Mouse (Mus musculus) midbrain, embryonic 12.5 days (tissue): ENCODE measurements around the gene Fbxw15. TPM values are rescaled to one million over a fixed set of nuclear protein-coding genes. Genes with fewer than 3 reads are reported as not detected.
"Not testable (repeated sequence)": the region's sequence is repeated elsewhere in the genome, so short reads cannot be mapped to it uniquely, and the experiment has no call there.

Experiments
- ATAC-seq: fragments of 200-750 bp; cut with Nextera tagmentation; 2 replicates; pipeline ENCODE4 v1.8.0; 2017; ENCODE audit warnings: low read depth, moderate TSS enrichment, moderate library complexity; ENCODE audit not compliant: low FRiP score
- H3K27ac ChIP-seq: fragments of 300-500 bp; sonication (generic); replicated peaks from 2 replicates; pipeline ENCODE4 v1.5.1; 2016; ENCODE audit warnings: mild to moderate bottlenecking
- H3K27me3 ChIP-seq: fragments of 300-500 bp; sonication (generic); 2 replicates; pipeline ENCODE4 v1.6.1; 2016; ENCODE audit warnings: mild to moderate bottlenecking
- H3K36me3 ChIP-seq: fragments of 300-500 bp; sonication (generic); 2 replicates; pipeline ENCODE4 v1.6.1; 2016
- H3K4me1 ChIP-seq: fragments of 300-500 bp; sonication (generic); 2 replicates; pipeline ENCODE4 v1.6.1; 2016
- H3K4me2 ChIP-seq: fragments of 300-500 bp; sonication (generic); replicated peaks from 2 replicates; pipeline ENCODE4 v1.6.1; 2016; ENCODE audit warnings: mild to moderate bottlenecking, moderate library complexity
- H3K4me3 ChIP-seq: fragments of 300-500 bp; sonication (generic); 2 replicates; pipeline ENCODE4 v1.5.1; 2016; ENCODE audit warnings: mild to moderate bottlenecking
- H3K9ac ChIP-seq: fragments of 300-500 bp; sonication (generic); replicated peaks from 2 replicates; pipeline ENCODE4 v1.6.1; 2016; ENCODE audit warnings: mild to moderate bottlenecking, moderate library complexity
- H3K9me3 ChIP-seq: fragments of 300-500 bp; sonication (generic); 2 replicates; pipeline ENCODE4 v1.6.1; 2016; ENCODE audit warnings: mild to moderate bottlenecking
- WGBS: fragments of 180-500 bp; shearing (Covaris S2); methylation state at CpG from one replicate; pipeline ENCODE4 v1.1.7; 2016; 5-methylcytosine and 5-hydroxymethylcytosine counted together
- polyA plus RNA-seq: library from polyadenylated mRNA; unstranded; fragments of >200 nt; fragmentation: Nextera tagmentation; extraction: Ambion mirVana; gene quantifications from 2 replicates; pipeline ENCODE4 v1.2.1, GENCODE M21; 2016

Gene Fbxw15
- not detected in 2 replicates for polyA plus RNA-seq

GRCm38 (mm10) chr9:109568162-109568561, at the start of gene Fbxw15:
TSS of gene Fbxw15 (minus strand) at chr9:109568262.
- not testable (repeated sequence) for ATAC-seq, H3K36me3 ChIP-seq, H3K9ac ChIP-seq, H3K4me1 ChIP-seq, H3K27ac ChIP-seq, H3K4me2 ChIP-seq, H3K9me3 ChIP-seq, H3K27me3 ChIP-seq, H3K4me3 ChIP-seq
- 88% methylated on average over 4 of the region's 4 CpGs for WGBS

- H3K36me3 ChIP-seq, H3K4me1 ChIP-seq, H3K4me2 ChIP-seq, H3K27ac ChIP-seq, H3K4me3 ChIP-seq, H3K9ac ChIP-seq, H3K9me3 ChIP-seq, ATAC-seq, H3K27me3 ChIP-seq: not testable (repeated sequence)
- WGBS = 45% methylated on average over 5 of the region's 5 CpGs
Observed at GRCm38 (mm10) chr9:109606837-109607236, 38.8 kb upstream of the Fbxw15 start.

GRCm38 (mm10) chr9:109602128-109602527, 34.1 kb upstream of the Fbxw15 start:
- not testable (repeated sequence) for H3K36me3 ChIP-seq, H3K4me3 ChIP-seq, H3K4me1 ChIP-seq, H3K9ac ChIP-seq, ATAC-seq, H3K27me3 ChIP-seq, H3K4me2 ChIP-seq, H3K27ac ChIP-seq, H3K9me3 ChIP-seq
- 60% methylated on average over 2 of the region's 2 CpGs for WGBS

- ATAC-seq = no peak
- Histone ChIP-seq H3K36me3 (no peaks in the 10 kb centered on the region), H3K4me1 (no peaks in the 10 kb centered on the region)
Observed at GRCm38 (mm10) chr9:109597226-109597625, 29.2 kb upstream of the Fbxw15 start.

GRCm38 (mm10) chr9:109594866-109595265, 26.8 kb upstream of the Fbxw15 start:
- no peaks in the 10 kb centered on the region for H3K4me1 ChIP-seq
- no peak for ATAC-seq
- 78% methylated on average over 2 of the region's 2 CpGs for WGBS
- H3K4me2 ChIP-seq = no peak overlapping the region
- no peak overlapping the region for H3K9ac ChIP-seq
- H3K27ac ChIP-seq = no peak overlapping the region
- H3K27me3 ChIP-seq = no peaks in the 10 kb centered on the region
- no peak overlapping the region for H3K4me3 ChIP-seq
- no peaks in the 10 kb centered on the region for H3K36me3 ChIP-seq
- H3K9me3 ChIP-seq = no peaks in the 10 kb centered on the region

More at GRCm38 (mm10) chr9:109597226-109597625, 29.2 kb upstream of the Fbxw15 start:
- Histone ChIP-seq H3K4me3 (no peak overlapping the region), H3K9me3 (no peaks in the 10 kb centered on the region), H3K27me3 (no peaks in the 10 kb centered on the region), H3K4me2 (no peak overlapping the region), H3K27ac (no peak overlapping the region), H3K9ac (no peak overlapping the region)

GRCm38 (mm10) chr9:109565546-109565945, 2.5 kb downstream of the Fbxw15 start:
- 84% methylated on average over 1 of the region's 1 CpGs for WGBS
- H3K9ac ChIP-seq = no peak overlapping the region
- ATAC-seq = no peak

GRCm38 (mm10) chr9:109562106-109562505, 6.0 kb downstream of the Fbxw15 start:
- not testable (repeated sequence) for H3K27ac ChIP-seq, H3K9me3 ChIP-seq, H3K27me3 ChIP-seq, H3K4me3 ChIP-seq, H3K4me1 ChIP-seq, H3K36me3 ChIP-seq, H3K4me2 ChIP-seq, ATAC-seq, H3K9ac ChIP-seq

More at GRCm38 (mm10) chr9:109565546-109565945, 2.5 kb downstream of the Fbxw15 start:
- H3K4me2 ChIP-seq = no peak overlapping the region
- no peaks in the 10 kb centered on the region for H3K4me1 ChIP-seq
- H3K4me3 ChIP-seq = no peak overlapping the region
- H3K27me3 ChIP-seq = no peaks in the 10 kb centered on the region
- no peaks in the 10 kb centered on the region for H3K36me3 ChIP-seq
- H3K27ac ChIP-seq = no peak overlapping the region
- H3K9me3 ChIP-seq = no peaks in the 10 kb centered on the region

GRCm38 (mm10) chr9:109552483-109552882, 15.6 kb downstream of the Fbxw15 start:
- Histone ChIP-seq H3K27me3 (no peaks in the 10 kb centered on the region), H3K4me1 (no peaks in the 10 kb centered on the region), H3K4me3 (no peak overlapping the region), H3K9me3 (0 out of 2 replicates have a peak, but pooled peaks cover 3% of the 10 kb centered on the region), H3K9ac (no peak overlapping the region), H3K27ac (no peak overlapping the region), H3K4me2 (no peak overlapping the region), H3K36me3 (no peaks in the 10 kb centered on the region)
- no peak for ATAC-seq
- 88% methylated on average over 3 of the region's 3 CpGs for WGBS

- H3K4me1 ChIP-seq, H3K4me3 ChIP-seq, H3K9me3 ChIP-seq, H3K27ac ChIP-seq, H3K9ac ChIP-seq, H3K36me3 ChIP-seq, H3K27me3 ChIP-seq, ATAC-seq, H3K4me2 ChIP-seq: not testable (repeated sequence)
- WGBS = 14% methylated on average over 2 of the region's 2 CpGs
Observed at GRCm38 (mm10) chr9:109549666-109550065, 18.4 kb downstream of the Fbxw15 start.

- H3K4me1 ChIP-seq = no peaks in the 10 kb centered on the region
- WGBS = 81% methylated on average over 5 of the region's 5 CpGs
- ATAC-seq = no peak
Observed at GRCm38 (mm10) chr9:109523385-109524064, 44.5 kb downstream of the Fbxw15 start.

More at GRCm38 (mm10) chr9:109523385-109524064, 44.5 kb downstream of the Fbxw15 start:
- H3K4me3 ChIP-seq = no peak overlapping the region
- H3K9me3 ChIP-seq = no peaks in the 10 kb centered on the region
- H3K27me3 ChIP-seq = no peaks in the 10 kb centered on the region
- no peaks in the 10 kb centered on the region for H3K36me3 ChIP-seq
- H3K27ac ChIP-seq = no peak overlapping the region
- H3K4me2 ChIP-seq = no peak overlapping the region
- no peak overlapping the region for H3K9ac ChIP-seq

Other genes starting within 250 kb of the Fbxw15 start
- not detected in 2 replicates for gene Fbxw28, start 228.6 kb downstream of the Fbxw15 start, polyA plus RNA-seq
- gene Fbxw22, start 164.0 kb downstream of the Fbxw15 start, polyA plus RNA-seq = not detected in 2 replicates
- 0.17 TPM in 1 of 2 replicates, not detected in the other for gene Fbxw16, start 119.1 kb downstream of the Fbxw15 start, polyA plus RNA-seq
- gene Fbxw19, start 72.4 kb downstream of the Fbxw15 start, polyA plus RNA-seq = not detected in 2 replicates
- gene Fbxw24, start 57.8 kb upstream of the Fbxw15 start, polyA plus RNA-seq = 0.15 TPM in 1 of 2 replicates, not detected in the other
- 0.11 TPM in 1 of 2 replicates, not detected in the other for gene Fbxw25, start 96.4 kb upstream of the Fbxw15 start, polyA plus RNA-seq
- 0.14 TPM in 1 of 2 replicates, not detected in the other for gene Fbxw18, start 134.4 kb upstream of the Fbxw15 start, polyA plus RNA-seq
- not detected in 2 replicates for gene Fbxw26, start 177.8 kb upstream of the Fbxw15 start, polyA plus RNA-seq
- not detected in 2 replicates for gene Fbxw27, start 222.4 kb upstream of the Fbxw15 start, polyA plus RNA-seq
- not detected in 2 replicates for gene Spink8, start 244.0 kb upstream of the Fbxw15 start, polyA plus RNA-seq